Mouse (Mus musculus): ENCODE measurements around the gene Arhgap35.

GRCm38 (mm10) chr7:16474445-16474844, 140.3 kb downstream of the Arhgap35 start:
- no peak for TF ChIP-seq CTCF (IDR thresholded peaks at IDR 0.05; ENCODE audit: low read depth)
- TF ChIP-seq EP300 (IDR thresholded peaks at IDR 0.05; ENCODE audit: low read depth), result no peak

Measured in heart, postnatal 0 days (tissue).